Mouse (Mus musculus) MN1 (cell line): ENCODE data around the gene Ide.

ENCODE experiments used
- DNase-seq: peaks from one replicate; pipeline ENCODE4 v3.0.0-alpha.2; 2016; ENCODE audit warnings: low spot score

The Ide gene

DNA sequence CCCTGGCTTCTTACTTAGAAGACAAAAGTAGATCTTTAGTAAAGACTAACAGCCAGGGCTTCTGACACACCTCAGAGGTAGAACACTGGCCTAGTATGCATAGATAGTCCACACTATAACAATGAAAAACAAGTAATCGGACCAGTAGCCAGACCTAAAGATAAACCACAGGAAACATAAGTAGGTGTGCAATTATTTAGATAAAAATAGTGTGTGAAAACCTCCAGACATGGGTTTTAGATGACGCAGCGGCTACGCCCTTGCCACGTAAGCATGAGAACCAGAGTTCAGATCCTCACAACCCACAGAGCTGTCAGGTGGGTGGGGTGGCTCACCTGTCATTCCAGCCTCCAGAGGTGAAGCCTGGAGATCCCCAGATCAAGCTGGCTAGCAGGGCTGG is 4.3 kb downstream of the Ide start:
- DNase-seq: no peak

DNA sequence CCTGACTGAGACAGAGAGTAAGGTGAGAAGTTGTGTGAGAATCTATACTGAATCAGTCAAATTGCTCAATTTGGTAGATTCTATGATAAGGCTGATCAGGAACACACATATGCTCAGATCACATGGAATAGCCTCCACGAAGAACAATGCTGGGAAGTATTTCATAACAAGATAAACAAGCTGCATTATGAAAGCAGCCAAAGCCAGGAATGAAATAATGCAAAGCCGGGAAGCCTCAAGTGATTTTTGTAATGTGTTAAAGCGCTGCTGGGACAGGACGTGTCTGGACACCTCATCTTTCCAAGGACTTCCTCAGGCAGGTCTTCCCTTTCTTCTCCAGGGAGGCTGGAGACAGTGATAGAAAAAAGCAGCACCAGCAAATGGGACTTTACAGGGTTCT is 4.9 kb downstream of the Ide start:
- no peak for DNase-seq

DNA sequence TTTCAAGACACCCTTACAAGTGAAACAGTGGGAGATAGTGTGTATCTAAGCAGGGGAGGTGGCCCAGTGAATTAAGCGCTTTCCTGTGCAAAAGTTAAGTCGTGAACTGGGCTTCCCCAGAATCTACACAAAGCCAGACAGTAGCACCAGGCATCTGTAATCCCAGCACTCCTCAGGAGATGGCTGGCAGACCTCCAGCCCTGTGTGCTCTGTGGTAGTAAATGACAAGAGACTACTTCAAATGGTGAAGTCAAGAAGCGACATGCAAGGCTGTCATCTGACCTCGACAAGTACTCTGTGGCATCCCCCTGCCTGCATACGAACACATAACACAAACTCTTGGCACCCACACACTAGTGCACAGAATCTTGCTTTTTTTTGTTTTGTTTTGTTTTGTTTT is 10.4 kb downstream of the Ide start:
- DNase-seq: peak; percentile 8

DNA sequence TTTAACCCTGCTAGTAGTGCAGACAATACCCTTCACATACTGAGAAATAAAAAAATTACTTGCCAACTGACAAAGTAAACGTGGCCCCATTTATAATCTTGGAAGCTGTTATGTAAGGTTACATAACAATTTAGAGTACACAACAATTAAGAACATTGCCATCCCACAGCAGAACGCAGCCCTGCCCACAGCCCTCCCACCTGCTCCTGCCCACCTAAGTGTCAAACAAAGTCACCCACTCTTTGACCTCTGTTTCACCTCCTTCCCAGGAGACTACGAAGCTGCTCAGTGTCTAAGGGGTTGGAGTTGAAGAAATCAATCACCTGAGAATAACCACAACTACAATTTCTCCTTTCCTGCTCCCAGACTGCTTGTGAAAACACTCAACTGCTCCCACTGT is 14.1 kb downstream of the Ide start:
- DNase-seq: no peak

DNA sequence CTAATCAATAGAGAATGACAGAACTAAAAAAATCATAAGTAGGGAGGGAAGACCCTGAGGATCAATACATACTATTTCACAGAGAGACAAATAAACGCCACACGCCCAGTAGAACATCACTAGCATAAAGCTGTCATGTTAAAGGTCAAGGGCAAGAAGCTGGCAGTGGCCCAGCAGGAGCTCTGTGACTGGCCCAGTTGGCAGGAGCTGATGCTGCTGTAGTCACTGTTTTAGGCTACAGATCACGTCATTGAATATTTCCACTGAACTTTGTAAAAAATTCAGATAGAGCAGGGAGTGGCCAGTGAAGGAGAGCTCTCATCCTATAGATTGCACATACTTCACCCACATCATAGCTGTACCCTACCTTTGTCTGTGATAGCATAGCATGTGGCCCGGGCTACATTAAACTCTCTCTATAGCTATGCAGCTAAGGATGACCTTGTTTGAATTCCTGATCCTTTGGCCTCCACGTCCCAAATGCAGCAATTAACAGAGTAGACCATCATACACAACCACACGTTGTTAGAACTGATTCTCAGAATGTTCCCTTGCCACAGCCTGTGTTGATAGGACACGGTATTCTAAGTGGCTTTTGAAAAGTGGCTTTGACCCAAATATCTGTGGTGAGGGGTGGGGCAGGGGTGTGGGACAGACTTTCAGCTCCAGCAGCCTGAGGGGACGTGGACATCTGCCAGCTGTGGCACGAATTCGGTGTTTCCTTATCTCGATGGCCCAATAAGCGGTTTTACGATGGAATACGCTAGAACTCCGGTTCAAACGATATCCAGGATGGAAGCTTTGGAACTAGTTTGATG is 16.6 kb downstream of the Ide start:
- DNase-seq: peak; percentile 32

DNA sequence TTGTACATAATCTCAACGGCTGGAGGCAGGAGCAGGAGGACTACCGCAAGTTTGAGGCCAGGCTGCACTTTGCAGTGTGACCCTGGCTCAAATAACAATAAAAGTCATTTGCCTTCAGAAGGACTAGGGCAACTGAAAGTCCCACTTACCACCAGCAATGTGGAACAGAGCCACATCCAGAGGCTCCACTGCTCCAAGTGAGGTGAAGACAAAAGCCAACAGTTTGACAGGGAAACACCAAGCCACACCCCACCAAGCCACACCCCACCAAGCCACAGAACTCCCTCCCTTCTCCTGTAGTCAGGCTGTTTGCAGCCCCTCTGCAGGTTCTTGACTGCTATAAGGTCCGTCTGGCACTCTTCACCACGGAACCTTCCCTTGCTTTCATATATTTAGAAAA is 20.3 kb downstream of the Ide start:
- no peak for DNase-seq

DNA sequence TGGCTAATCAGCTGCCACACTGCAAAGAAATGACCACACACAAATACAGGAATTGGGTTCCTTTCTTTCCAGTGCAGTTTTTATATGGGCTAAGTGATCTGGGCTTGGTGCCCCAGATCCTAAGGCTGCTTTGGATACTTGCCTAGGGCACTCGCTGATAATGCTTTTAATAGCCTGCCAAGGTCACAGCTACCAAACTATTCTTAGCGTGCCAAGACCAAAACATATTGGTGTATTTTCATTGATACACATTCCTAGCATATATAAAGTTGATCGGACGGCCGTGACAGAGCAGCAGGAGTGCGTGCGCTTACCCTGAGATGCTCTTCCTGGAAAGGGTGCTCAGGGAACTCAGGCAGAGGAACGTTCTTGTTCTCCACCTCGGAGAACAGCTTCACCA is 22.6 kb downstream of the Ide start:
- no peak for DNase-seq

DNA sequence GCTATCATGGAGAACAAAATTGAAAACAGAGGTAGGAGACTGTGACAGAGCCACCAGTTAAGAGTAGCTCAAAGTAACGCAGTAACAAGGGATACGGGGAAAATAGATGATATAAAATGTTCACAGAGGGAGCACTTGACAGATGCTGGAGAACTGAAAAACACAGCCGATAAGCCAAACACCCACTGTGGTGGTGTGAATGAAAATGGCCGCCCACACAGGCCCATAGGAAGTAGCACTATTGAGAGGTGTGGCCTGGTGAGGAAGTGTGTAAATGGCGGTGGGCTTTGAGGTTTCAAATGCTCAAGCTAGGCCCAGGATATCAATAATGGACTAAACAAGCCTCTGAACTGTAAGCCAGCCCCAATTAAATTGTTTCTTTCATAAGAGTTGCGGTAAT is 26.2 kb downstream of the Ide start:
- no peak for DNase-seq

DNA sequence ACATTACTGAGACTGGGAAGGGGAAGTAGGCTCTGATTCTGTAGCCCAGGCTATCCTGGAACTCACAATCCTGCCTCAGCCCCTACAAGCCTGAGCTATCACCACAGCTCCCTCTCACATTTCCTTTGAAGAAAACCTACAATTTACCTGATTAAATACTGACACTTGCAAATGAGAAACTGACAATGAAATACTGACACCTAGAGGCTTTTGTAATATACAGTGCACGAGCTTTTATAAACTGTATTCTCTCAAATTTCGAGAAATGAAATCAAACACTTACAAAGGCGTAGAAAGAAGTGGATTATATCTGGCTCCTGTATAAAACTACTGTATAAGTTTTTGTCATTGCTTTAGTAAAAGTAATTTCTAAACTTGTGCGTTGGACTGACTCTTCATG is 27.5 kb downstream of the Ide start:
- DNase-seq: no peak

DNA sequence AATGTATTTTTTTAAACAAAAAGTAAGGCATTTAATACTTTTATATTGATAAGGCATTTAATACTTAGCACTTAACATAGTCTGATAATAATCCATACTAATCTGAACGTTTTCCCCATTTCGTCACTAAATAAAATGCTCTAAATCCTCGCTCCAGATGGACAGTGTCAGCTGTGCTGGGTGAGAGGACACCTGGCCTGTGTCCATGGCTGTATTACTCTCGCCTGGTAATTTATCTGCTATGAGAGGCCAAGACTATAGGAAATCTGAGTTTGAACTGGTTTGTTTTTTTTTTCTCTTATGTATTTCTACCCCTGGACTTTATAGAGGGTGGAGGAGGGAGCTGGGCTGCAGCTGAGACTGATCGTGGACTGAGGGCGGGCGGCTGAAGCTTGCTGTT is 28.7 kb downstream of the Ide start:
- no peak for DNase-seq

DNA sequence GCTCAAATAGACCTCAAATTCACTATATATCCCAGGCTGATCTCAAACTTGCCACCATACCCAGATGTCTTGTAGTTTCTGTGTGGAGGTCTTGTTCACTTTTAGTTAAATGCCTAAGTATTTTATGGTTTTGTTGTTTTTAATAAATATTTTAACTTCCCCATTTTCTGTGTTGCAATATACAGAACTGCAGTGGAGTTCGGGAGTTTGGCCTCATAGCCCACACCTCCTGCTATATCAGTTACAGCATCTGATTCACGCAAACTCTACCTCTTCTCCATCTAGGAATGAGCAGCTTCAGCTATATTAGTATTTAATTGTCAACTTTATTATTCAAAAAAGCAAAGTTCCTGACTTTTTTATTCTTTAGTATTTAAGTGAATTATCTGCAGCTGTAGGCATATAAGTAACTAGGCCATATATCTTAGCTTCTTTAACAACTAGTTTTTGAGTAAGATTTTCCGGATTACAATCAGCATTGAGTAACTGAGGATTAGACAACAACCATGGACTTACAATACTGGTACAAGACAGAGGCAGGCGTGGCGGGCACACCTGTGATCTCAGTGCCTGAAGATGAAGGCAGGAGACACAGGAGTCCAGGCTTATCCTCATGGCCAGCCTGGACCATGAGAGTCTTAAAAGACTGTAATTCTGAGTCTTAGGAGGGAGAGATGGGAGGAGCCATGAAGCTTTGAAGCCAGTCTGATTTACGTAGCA is 29.7 kb downstream of the Ide start:
- no peak for DNase-seq

DNA sequence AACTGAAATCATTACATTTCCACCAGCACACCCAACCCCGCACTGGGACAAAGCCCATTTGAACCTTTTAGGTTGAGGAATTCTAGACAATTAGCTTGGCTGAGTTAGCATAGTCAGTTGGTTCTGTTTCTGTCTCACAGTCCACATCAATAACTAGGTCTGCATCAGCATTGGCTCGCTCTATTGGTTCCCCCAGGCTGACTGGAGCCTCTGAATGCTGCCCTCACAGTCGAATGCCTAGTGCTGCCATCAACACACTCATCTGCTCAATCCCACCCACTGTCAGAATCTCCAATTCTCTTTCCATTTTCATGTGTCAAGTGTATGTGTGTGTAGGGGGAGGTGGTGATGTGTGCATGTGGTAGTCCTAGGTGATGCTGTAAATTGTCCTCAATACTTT is 31.5 kb downstream of the Ide start:
- no peak for DNase-seq

DNA sequence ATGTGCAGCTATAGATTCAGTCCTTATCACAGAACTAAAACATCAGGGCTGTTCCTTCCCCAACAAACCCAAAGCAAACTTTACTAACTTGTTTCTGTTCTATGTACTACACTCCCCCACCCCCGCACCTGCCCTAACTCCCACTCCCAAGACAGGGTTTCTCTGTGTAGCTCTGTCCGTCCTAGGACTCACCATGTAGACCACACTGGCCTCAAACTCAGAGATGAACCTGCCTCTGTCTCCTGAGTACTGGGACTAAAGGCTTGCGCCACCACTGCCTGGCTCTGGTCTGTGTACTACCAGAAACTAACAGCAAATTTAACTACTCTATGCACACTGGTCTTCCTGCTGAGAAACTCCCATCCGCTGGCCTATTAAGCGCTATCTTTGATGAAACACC is 32.8 kb downstream of the Ide start:
- DNase-seq: no peak

DNA sequence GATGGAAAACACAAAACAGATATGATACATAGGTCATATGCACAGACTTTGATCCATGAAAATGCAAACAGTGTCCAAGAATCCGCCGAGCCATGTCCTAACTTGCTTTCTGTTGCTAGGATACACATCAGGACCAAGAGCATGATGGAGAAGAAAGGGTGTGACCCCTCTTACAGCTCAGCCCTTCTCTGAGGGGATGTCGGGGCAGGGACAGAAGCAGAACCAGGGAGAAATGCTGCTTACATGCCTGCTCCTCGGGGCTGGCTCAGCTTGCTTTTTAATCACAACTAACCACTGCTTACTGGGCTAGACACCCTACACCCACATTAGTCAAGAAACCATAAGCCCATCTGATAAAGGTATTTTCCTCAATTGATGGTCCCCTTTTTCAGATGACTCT is 33.6 kb downstream of the Ide start:
- no peak for DNase-seq

DNA sequence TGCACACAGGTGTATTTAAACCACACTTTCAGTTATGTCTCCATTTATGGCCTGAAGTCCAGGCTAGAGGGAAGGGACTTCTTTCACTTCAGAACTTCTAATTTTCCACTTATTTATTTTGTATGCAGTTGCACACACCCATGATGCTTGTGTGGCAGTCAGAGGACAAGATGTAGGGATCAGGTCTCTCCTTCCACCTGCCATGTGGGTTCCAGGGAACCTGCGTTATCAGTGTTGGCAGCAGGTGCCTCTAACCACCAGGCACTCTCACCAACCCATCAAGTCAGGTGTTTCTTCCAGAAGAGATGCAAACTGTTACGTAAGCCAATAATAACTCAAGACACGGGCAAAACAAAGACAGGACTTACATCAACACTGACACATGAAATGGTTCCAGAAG is 35.9 kb downstream of the Ide start:
- DNase-seq: no peak

DNA sequence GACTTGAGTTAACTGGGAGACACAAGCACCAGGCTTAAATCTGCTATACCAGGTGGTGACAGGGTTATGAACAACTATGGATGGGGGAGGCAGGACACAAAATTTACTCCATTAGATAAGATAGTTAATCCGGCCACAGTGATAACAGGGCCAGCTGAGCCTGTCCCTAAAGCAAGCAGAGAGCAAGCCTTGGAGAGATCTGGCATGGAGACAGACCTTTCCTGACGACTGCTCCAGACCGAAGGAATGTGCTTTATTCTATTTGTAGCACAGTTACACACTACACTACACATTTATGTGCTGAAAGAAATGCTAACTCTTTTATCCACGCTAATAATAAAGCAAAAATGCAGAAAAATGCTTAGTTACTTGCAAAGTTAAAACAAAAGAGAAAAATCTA is 46.0 kb downstream of the Ide start:
- DNase-seq: no peak

DNA sequence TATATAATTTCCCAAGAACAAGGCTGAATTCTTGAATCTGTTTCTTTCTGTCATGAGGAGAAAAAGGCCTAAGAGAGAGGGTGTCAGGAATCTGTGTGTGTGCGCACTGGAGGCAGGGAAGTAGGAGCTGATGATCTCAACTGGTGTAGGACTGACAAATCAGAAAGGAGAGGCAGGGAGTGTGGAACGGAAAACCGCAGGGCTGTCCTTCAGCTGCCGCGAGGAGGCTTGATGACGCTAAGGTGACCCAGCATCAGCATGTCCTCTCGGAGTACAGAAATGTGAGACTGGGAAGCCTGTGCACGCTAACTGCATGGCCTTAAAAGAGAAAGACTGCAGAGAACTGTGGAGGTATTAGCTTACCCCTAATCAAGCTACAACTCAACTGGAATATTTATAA is 46.7 kb downstream of the Ide start:
- no peak for DNase-seq

DNA sequence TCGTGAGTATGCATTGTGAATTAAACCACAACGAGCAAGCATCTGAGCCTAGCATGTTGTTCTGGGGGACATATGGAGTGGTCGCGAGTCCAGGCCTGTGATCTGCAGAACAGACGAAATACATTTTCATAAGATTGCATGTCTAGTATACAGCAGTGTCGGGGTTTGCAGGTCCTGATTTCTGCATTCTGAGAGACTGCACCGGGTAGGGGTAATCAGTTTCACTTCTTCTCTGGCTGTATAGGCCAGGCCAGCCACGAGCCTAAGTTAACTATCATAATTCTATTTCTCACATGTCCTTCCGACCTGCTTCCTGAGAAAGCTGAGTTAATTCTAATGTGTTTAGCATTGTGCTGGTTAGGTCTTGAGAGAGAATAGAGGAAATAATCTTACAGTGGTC is 52.9 kb downstream of the Ide start:
- no peak for DNase-seq

DNA sequence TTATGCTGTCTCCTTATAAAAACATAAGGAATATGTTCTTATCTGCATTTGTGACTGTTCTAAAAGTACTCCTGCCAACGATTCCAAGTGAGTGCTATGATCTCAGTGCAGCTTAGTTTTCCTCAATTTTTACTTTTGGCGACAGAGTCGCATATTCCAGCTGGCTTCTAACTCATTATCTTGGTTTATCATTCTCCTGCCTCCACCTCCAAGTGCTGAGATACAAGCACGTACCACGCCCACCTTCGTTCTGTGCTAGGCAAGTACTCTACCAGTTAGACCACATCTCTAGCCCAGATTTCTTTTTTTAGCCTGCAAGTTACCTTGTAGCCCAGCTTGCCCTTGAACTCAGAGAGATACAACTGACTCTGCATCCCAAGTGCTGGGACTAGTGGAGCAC is 54.5 kb downstream of the Ide start:
- DNase-seq: no peak

DNA sequence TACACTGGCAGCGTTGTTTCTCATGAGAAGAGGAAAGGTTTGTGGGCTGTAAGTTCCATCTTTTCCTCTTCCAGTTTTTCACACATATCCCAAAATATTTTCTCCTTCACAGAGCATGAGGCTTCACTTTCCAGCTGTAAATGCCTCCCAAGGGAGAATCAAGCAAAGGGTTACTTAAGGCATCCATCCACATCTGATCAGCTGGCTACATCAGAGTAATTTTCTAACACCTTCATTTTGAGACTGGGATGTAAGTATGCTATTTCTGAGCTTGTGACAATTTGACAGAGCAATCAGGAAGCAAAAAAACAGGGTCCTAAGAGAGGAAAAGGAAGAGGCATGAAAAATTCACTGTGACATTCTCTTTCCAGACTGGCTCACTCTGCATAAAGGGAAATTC is 55.9 kb downstream of the Ide start:
- no peak for DNase-seq

DNA sequence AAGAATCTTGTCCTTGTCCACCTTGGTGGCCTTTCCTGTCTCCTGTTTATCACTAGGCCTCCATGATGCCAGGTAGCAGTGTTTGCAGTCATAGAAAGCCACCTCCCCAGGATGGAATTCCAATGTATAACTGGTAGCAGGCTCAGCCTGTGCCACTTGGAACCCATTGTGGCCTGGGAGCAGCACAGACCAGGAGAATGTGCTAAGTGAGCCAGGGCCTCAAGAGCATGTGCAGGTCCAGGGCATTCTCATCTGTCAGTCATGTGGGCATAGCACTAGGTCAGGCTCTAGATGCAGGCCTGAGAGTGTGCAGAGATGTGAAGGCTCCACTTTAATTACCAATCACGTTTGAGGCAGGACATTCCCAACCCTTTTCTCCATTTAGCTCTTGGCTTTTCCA is 58.5 kb downstream of the Ide start:
- no peak for DNase-seq

DNA sequence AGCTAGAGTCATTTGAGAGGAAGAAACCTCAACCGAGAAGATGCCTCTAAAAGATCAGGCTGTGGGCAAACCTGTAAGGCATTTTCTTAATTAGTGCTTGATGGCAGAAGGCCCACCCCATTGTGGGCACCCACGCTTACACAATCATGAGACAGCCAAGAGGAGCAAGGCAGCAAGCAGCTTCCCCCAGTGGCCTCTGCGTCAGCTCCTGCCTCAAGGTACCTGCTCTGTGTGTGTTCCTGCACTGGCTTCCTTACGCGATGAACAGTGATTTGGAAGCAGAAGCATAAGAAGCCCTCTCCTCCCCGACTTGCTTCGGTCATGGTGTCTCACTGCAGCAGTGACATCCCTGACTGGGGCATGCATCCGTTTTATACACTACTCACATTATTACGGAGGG is 62.1 kb downstream of the Ide start:
- no peak for DNase-seq

DNA sequence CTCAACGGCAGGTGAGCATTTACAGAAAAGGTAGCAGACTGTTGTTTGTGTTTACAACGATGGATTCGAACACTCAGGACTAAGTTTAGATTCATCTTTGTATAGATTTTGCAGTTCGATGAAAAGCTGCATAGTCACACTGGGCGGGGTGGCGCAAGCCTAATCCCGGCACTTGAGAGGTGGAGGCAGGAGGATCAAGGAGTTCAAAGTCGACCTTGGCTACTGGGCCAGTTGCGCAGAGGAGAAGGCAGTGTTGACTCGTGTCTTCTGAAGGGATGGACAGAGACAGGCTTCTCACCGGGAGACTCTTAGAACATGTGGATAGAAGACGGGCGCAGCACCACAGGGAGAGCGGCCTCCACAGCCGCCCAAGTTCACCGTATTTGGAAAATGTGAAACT is 68.5 kb downstream of the Ide start:
- no peak for DNase-seq
